Mouse (Mus musculus): Measurements from ENCODE around the gene Adgrb3. TPM values are rescaled to one million over a fixed set of nuclear protein-coding genes. Genes with fewer than 3 reads are reported as not detected.
"Not testable (repeated sequence)": the region's sequence is repeated elsewhere in the genome, so short reads cannot be mapped to it uniquely, and the experiment has no call there.

The Adgrb3 gene
- polyA plus RNA-seq, 1 experiment from 2014 or later: 2.9 TPM

GRCm38 (mm10) chr1:25610776-25611175, 218.7 kb downstream of the Adgrb3 start:
- H3K4me2 ChIP-seq (ENCODE audit: low read depth, low read length); H3K36me3 ChIP-seq (ENCODE audit: control insufficient read depth, insufficient read depth, low read length); ATAC-seq (ENCODE audit: low read depth); DNase-seq (ENCODE audit: low spot score); H3K27me3 ChIP-seq (replicated peaks; ENCODE audit: control insufficient read depth, insufficient read depth, low read length); H3K27ac ChIP-seq (replicated peaks; ENCODE audit: low read depth, low read length); H3K4me1 ChIP-seq (ENCODE audit: control insufficient read depth, insufficient read depth, low read length); H3K9me3 ChIP-seq (ENCODE audit: control insufficient read depth, low read length); H3K4me3 ChIP-seq (ENCODE audit: low read depth, low read length); H3K9ac ChIP-seq (ENCODE audit: low read depth, low read length): not testable (repeated sequence)

GRCm38 (mm10) chr1:25598941-25599340, 230.6 kb downstream of the Adgrb3 start:
- H3K27me3 ChIP-seq (replicated peaks; ENCODE audit: control insufficient read depth, insufficient read depth, low read length): no peaks in the 10 kb centered on the region
- no peak overlapping the region for H3K27ac ChIP-seq (replicated peaks; ENCODE audit: low read depth, low read length)
- DNase-seq (ENCODE audit: low spot score) (no peak), ATAC-seq (ENCODE audit: low read depth) (no peak)
- no peaks in the 10 kb centered on the region for H3K4me1 ChIP-seq (ENCODE audit: control insufficient read depth, insufficient read depth, low read length)
- no peak overlapping the region for H3K9ac ChIP-seq (ENCODE audit: low read depth, low read length)
- no peak overlapping the region for H3K4me2 ChIP-seq (ENCODE audit: low read depth, low read length)
- no peak overlapping the region for H3K4me3 ChIP-seq (ENCODE audit: low read depth, low read length)
- no peaks in the 10 kb centered on the region for H3K9me3 ChIP-seq (ENCODE audit: control insufficient read depth, low read length)
- H3K36me3 ChIP-seq (ENCODE audit: control insufficient read depth, insufficient read depth, low read length): no peaks in the 10 kb centered on the region
- 86% methylated on average over 5 of the region's 5 CpGs for WGBS

- ATAC-seq (ENCODE audit: low read depth): peak; percentile 37; the same call in 1 of the 2 replicates
- H3K27ac ChIP-seq (replicated peaks; ENCODE audit: low read depth, low read length): no peak overlapping the region
- 33% methylated on average over 2 of the region's 2 CpGs for WGBS
- no peak overlapping the region for H3K4me3 ChIP-seq (ENCODE audit: low read depth, low read length)
- H3K36me3 ChIP-seq (ENCODE audit: control insufficient read depth, insufficient read depth, low read length): no peaks in the 10 kb centered on the region
- DNase-seq (ENCODE audit: low spot score): no peak
- H3K9ac ChIP-seq (ENCODE audit: low read depth, low read length): no peak overlapping the region
- H3K27me3 ChIP-seq (replicated peaks; ENCODE audit: control insufficient read depth, insufficient read depth, low read length): no peaks in the 10 kb centered on the region
- no peaks in the 10 kb centered on the region for H3K9me3 ChIP-seq (ENCODE audit: control insufficient read depth, low read length)
- H3K4me2 ChIP-seq (ENCODE audit: low read depth, low read length): no peak overlapping the region
- no peaks in the 10 kb centered on the region for H3K4me1 ChIP-seq (ENCODE audit: control insufficient read depth, insufficient read depth, low read length)
Observed at GRCm38 (mm10) chr1:25588568-25589118, 240.9 kb downstream of the Adgrb3 start.

- WGBS: 78% methylated on average over 1 of the region's 1 CpGs
- Histone ChIP-seq H3K4me1 (ENCODE audit: control insufficient read depth, insufficient read depth, low read length) (no peaks in the 10 kb centered on the region), H3K9me3 (ENCODE audit: control insufficient read depth, low read length) (no peaks in the 10 kb centered on the region), H3K36me3 (ENCODE audit: control insufficient read depth, insufficient read depth, low read length) (no peaks in the 10 kb centered on the region), H3K27ac (replicated peaks; ENCODE audit: low read depth, low read length) (no peak overlapping the region), H3K9ac (ENCODE audit: low read depth, low read length) (no peak overlapping the region), H3K4me2 (ENCODE audit: low read depth, low read length) (no peak overlapping the region), H3K4me3 (ENCODE audit: low read depth, low read length) (no peak overlapping the region), H3K27me3 (replicated peaks; ENCODE audit: control insufficient read depth, insufficient read depth, low read length) (no peaks in the 10 kb centered on the region)
- DNase-seq (ENCODE audit: low spot score): no peak
- no peak for ATAC-seq (ENCODE audit: low read depth)
Observed at GRCm38 (mm10) chr1:25581698-25582097, 247.8 kb downstream of the Adgrb3 start.

- Histone ChIP-seq H3K9me3 (ENCODE audit: control insufficient read depth, low read length) (no peaks in the 10 kb centered on the region), H3K36me3 (ENCODE audit: control insufficient read depth, insufficient read depth, low read length) (no peaks in the 10 kb centered on the region), H3K27me3 (replicated peaks; ENCODE audit: control insufficient read depth, insufficient read depth, low read length) (no peaks in the 10 kb centered on the region), H3K4me3 (ENCODE audit: low read depth, low read length) (no peak overlapping the region), H3K4me1 (ENCODE audit: control insufficient read depth, insufficient read depth, low read length) (no peaks in the 10 kb centered on the region), H3K27ac (replicated peaks; ENCODE audit: low read depth, low read length) (no peak overlapping the region), H3K9ac (ENCODE audit: low read depth, low read length) (no peak overlapping the region), H3K4me2 (ENCODE audit: low read depth, low read length) (no peak overlapping the region)
- no peak for DNase-seq (ENCODE audit: low spot score)
- WGBS: 72% methylated on average over 4 of the region's 4 CpGs
- no peak for ATAC-seq (ENCODE audit: low read depth)
Observed at GRCm38 (mm10) chr1:25577836-25578235, 251.7 kb downstream of the Adgrb3 start.

- H3K4me3 ChIP-seq (ENCODE audit: low read depth, low read length): no peak overlapping the region
- ATAC-seq (ENCODE audit: low read depth) (no peak), DNase-seq (ENCODE audit: low spot score) (no peak)
- H3K27me3 ChIP-seq (replicated peaks; ENCODE audit: control insufficient read depth, insufficient read depth, low read length): no peaks in the 10 kb centered on the region
- no peaks in the 10 kb centered on the region for H3K4me1 ChIP-seq (ENCODE audit: control insufficient read depth, insufficient read depth, low read length)
- H3K9me3 ChIP-seq (ENCODE audit: control insufficient read depth, low read length): no peaks in the 10 kb centered on the region
- H3K27ac ChIP-seq (replicated peaks; ENCODE audit: low read depth, low read length): no peak overlapping the region
- H3K36me3 ChIP-seq (ENCODE audit: control insufficient read depth, insufficient read depth, low read length): no peaks in the 10 kb centered on the region
- no peak overlapping the region for H3K4me2 ChIP-seq (ENCODE audit: low read depth, low read length)
- H3K9ac ChIP-seq (ENCODE audit: low read depth, low read length): no peak overlapping the region
- 84% methylated on average over 6 of the region's 6 CpGs for whole genome bisulfite sequencing
Observed at GRCm38 (mm10) chr1:25576598-25576997, 252.9 kb downstream of the Adgrb3 start.

GRCm38 (mm10) chr1:25568096-25568495, 261.4 kb downstream of the Adgrb3 start:
- no peak overlapping the region for H3K4me3 ChIP-seq (ENCODE audit: low read depth, low read length)
- H3K4me1 ChIP-seq (ENCODE audit: control insufficient read depth, insufficient read depth, low read length): no peaks in the 10 kb centered on the region
- H3K4me2 ChIP-seq (ENCODE audit: low read depth, low read length): no peak overlapping the region
- H3K9ac ChIP-seq (ENCODE audit: low read depth, low read length): no peak overlapping the region
- H3K27ac ChIP-seq (replicated peaks; ENCODE audit: low read depth, low read length): no peak overlapping the region
- no peaks in the 10 kb centered on the region for H3K36me3 ChIP-seq (ENCODE audit: control insufficient read depth, insufficient read depth, low read length)
- no peaks in the 10 kb centered on the region for H3K9me3 ChIP-seq (ENCODE audit: control insufficient read depth, low read length)
- WGBS: 88% methylated on average over 1 of the region's 1 CpGs
- no peaks in the 10 kb centered on the region for H3K27me3 ChIP-seq (replicated peaks; ENCODE audit: control insufficient read depth, insufficient read depth, low read length)
- DNase-seq (ENCODE audit: low spot score) (no peak), ATAC-seq (ENCODE audit: low read depth) (no peak)

- no peaks in the 10 kb centered on the region for H3K9me3 ChIP-seq (ENCODE audit: control insufficient read depth, low read length)
- no peaks in the 10 kb centered on the region for H3K27me3 ChIP-seq (replicated peaks; ENCODE audit: control insufficient read depth, insufficient read depth, low read length)
- ATAC-seq (ENCODE audit: low read depth) (peak; percentile 53; the same call in 1 of the 2 replicates), DNase-seq (ENCODE audit: low spot score) (no peak)
- H3K4me2 ChIP-seq (ENCODE audit: low read depth, low read length): no peak overlapping the region
- no peak overlapping the region for H3K27ac ChIP-seq (replicated peaks; ENCODE audit: low read depth, low read length)
- H3K9ac ChIP-seq (ENCODE audit: low read depth, low read length): no peak overlapping the region
- WGBS: 67% methylated on average over 1 of the region's 1 CpGs
- no peak overlapping the region for H3K4me3 ChIP-seq (ENCODE audit: low read depth, low read length)
- no peaks in the 10 kb centered on the region for H3K36me3 ChIP-seq (ENCODE audit: control insufficient read depth, insufficient read depth, low read length)
- no peaks in the 10 kb centered on the region for H3K4me1 ChIP-seq (ENCODE audit: control insufficient read depth, insufficient read depth, low read length)
Observed at GRCm38 (mm10) chr1:25546072-25546471, 283.4 kb downstream of the Adgrb3 start.

- Histone ChIP-seq H3K27me3 (replicated peaks; ENCODE audit: control insufficient read depth, insufficient read depth, low read length) (no peaks in the 10 kb centered on the region), H3K4me3 (ENCODE audit: low read depth, low read length) (no peak overlapping the region), H3K27ac (replicated peaks; ENCODE audit: low read depth, low read length) (no peak overlapping the region), H3K9me3 (ENCODE audit: control insufficient read depth, low read length) (no peaks in the 10 kb centered on the region), H3K36me3 (ENCODE audit: control insufficient read depth, insufficient read depth, low read length) (no peaks in the 10 kb centered on the region), H3K4me2 (ENCODE audit: low read depth, low read length) (no peak overlapping the region), H3K4me1 (ENCODE audit: control insufficient read depth, insufficient read depth, low read length) (no peaks in the 10 kb centered on the region), H3K9ac (ENCODE audit: low read depth, low read length) (no peak overlapping the region)
- WGBS: 93% methylated on average over 2 of the region's 2 CpGs
- DNase-seq (ENCODE audit: low spot score): no peak
- ATAC-seq (ENCODE audit: low read depth): no peak
Observed at GRCm38 (mm10) chr1:25543915-25544314, 285.6 kb downstream of the Adgrb3 start.

All from embryonic facial prominence, embryonic 14.5 days (tissue).